Mouse (Mus musculus): ENCODE data around the gene Crym.

DNA sequence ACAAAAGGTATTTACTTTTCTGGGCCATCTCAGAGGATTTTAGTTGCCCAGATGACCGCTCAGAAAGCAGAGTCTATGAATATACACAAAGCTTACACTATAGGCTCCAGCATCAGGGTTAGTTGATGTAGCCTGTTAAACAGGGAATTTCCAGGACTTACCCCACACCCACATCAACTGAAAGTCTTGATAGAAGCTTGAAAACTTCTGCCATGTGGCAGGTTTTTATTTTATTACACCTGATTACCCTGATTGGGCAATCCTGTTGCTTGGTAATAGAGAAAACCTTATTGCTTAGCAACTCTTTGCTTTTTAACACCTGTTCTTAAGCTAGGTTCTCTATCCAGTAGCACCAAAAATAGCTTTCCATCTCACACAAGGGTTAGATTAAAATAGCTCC lies 59.2 kb downstream of the Crym start:
- no peak for TF ChIP-seq POLR2A (IDR thresholded peaks at IDR 0.05; ENCODE audit: borderline replicate concordance, extremely low read depth, insufficient read depth, insufficient read length, poor library complexity, severe bottlenecking)
- TF ChIP-seq CTCF (IDR thresholded peaks at IDR 0.05; ENCODE audit: borderline replicate concordance, extremely low read depth, insufficient read depth, insufficient read length), result no peak
